Mouse (Mus musculus) neutrophil, adult 5-6 weeks (primary cell): ENCODE measurements around the gene 1110008L16Rik. TPM values are rescaled to one million over a fixed set of nuclear protein-coding genes. Genes with fewer than 3 reads are reported as not detected.
"Not testable (repeated sequence)": the region's sequence is repeated elsewhere in the genome, so short reads cannot be mapped to it uniquely, and the experiment has no call there.

ENCODE experiments used
- ATAC-seq: fragments of 151-379, 151-347 bp; 2 replicates; pipeline ENCODE4 v1.8.0; 2017; ENCODE audit warnings: mild to moderate bottlenecking, moderate TSS enrichment; ENCODE audit not compliant: insufficient number of reproducible peaks, poor library complexity, low FRiP score, severe bottlenecking; ENCODE audit errors: extremely low read depth
- total RNA-seq: library from RNA; stranded (forward); fragments of 200-1000 nt; gene quantifications from 2 replicates; pipeline ENCODE4 v1.2.3, GENCODE M21; 2017

1110008L16Rik gene
- total RNA-seq, 1 experiment from 2014 or later = 8.8 TPM

- no peak for ATAC-seq
Measured at GRCm38 (mm10) chr12:55387788-55388465, 88.5 kb downstream of the 1110008L16Rik start.

GRCm38 (mm10) chr12:55388478-55388877 is 89.1 kb downstream of the 1110008L16Rik start:
- peak; percentile 67 for ATAC-seq

- ATAC-seq = peak; percentile 78
Measured at GRCm38 (mm10) chr12:55389132-55390081, 90.0 kb downstream of the 1110008L16Rik start.

- no peak for ATAC-seq
Measured at GRCm38 (mm10) chr12:55392120-55392519, 92.7 kb downstream of the 1110008L16Rik start.

- no peak for ATAC-seq
Measured at GRCm38 (mm10) chr12:55392733-55393577, 93.6 kb downstream of the 1110008L16Rik start.

GRCm38 (mm10) chr12:55395601-55396000 is 96.2 kb downstream of the 1110008L16Rik start:
- not testable (repeated sequence) for ATAC-seq

GRCm38 (mm10) chr12:55396536-55396935 is 97.2 kb downstream of the 1110008L16Rik start:
- no peak for ATAC-seq

- ATAC-seq = no peak
Measured at GRCm38 (mm10) chr12:55397544-55398239, 98.3 kb downstream of the 1110008L16Rik start.

GRCm38 (mm10) chr12:55398240-55399127 is 99.1 kb downstream of the 1110008L16Rik start:
- peak; percentile 96 for ATAC-seq

- ATAC-seq = no peak
Measured at GRCm38 (mm10) chr12:55399128-55399677, 99.8 kb downstream of the 1110008L16Rik start.

- no peak for ATAC-seq
Measured at GRCm38 (mm10) chr12:55407888-55408287, 108.5 kb downstream of the 1110008L16Rik start.

GRCm38 (mm10) chr12:55415255-55415654 is 115.9 kb downstream of the 1110008L16Rik start:
- ATAC-seq = no peak

GRCm38 (mm10) chr12:55415762-55416161 is 116.4 kb downstream of the 1110008L16Rik start:
- no peak for ATAC-seq

GRCm38 (mm10) chr12:55420220-55420619 is 120.8 kb downstream of the 1110008L16Rik start:
- ATAC-seq = no peak

- ATAC-seq = peak; percentile 61; the same call in 1 of the 2 replicates
Measured at GRCm38 (mm10) chr12:55422057-55422456, 122.7 kb downstream of the 1110008L16Rik start.

GRCm38 (mm10) chr12:55426300-55426699 is 126.9 kb downstream of the 1110008L16Rik start:
- no peak for ATAC-seq

- no peak for ATAC-seq
Measured at GRCm38 (mm10) chr12:55429201-55429600, 129.8 kb downstream of the 1110008L16Rik start.
